Mouse (Mus musculus): ENCODE data around the gene Rgs18. TPM values are rescaled to one million over a fixed set of nuclear protein-coding genes. Genes with fewer than 3 reads are reported as not detected.

Rgs18 gene
- 0.32 TPM for polyA plus RNA-seq (2014; fragmentation: Illumina TruSeq; extraction: RNeasy Lipid Tissue Mini Kit (QIAGEN cat#74804); ENCODE audit: low read depth, low replicate concordance)

DNA sequence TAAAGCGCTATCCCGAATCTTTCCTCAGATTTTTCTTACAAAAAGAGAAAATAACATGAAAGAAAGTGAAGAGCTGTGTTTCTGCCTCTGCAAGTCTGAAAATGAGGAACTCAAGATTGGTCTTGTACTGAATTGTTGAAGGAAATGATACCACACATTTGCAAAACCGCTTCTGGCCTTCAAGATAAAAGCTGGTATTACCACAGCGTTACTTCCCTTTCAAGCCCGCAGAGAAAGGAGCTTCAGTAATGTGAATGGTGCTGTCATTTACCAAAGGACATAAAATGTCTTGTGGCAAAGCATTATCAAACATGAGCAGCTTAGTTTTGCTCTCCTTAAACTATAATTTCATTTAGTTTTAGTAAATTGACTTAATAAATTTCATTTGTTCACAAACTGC lies at the start of gene Rgs18:
Gene Rgs18 (minus strand): TSS at position 105 of the 400 bp plus-strand sequence.

Other genes with a start within 250 kb of the Rgs18 start
- gene Rgs21, start 207.8 kb downstream of the Rgs18 start, polyA plus RNA-seq (2014; fragmentation: Illumina TruSeq; extraction: RNeasy Lipid Tissue Mini Kit (QIAGEN cat#74804); ENCODE audit: low read depth, low replicate concordance): not detected